Mouse (Mus musculus) C2C12 (cell line): Measurements from ENCODE around the gene Klk10.

Experiments used
- CEBPB ChIP-seq: IDR thresholded peaks from one replicate; pipeline ENCODE4 v1.6.1; 2011; ENCODE audit warnings: low read depth, mild to moderate bottlenecking, control low read depth, moderate library complexity
- CTCF ChIP-seq: IDR thresholded peaks from one replicate; pipeline ENCODE4 v1.5.1; 2011; ENCODE audit not compliant: control insufficient read depth, insufficient read depth, insufficient read length
- MAX ChIP-seq: IDR thresholded peaks from one replicate; pipeline ENCODE4 v1.6.1; 2011; ENCODE audit warnings: mild to moderate bottlenecking, control low read depth
- MYOD1 ChIP-seq: IDR thresholded peaks from one replicate; pipeline ENCODE4 v1.6.1; 2011; ENCODE audit warnings: low read depth; ENCODE audit not compliant: control insufficient read depth, insufficient read length
- MYOG ChIP-seq: IDR thresholded peaks from one replicate; pipeline ENCODE4 v1.6.1; 2011; ENCODE audit not compliant: control insufficient read depth, insufficient read length; ENCODE audit errors: extremely low read depth
- USF1 ChIP-seq: IDR thresholded peaks from one replicate; pipeline ENCODE4 v1.6.1; 2011; ENCODE audit warnings: low read depth, mild to moderate bottlenecking, control low read depth, moderate library complexity

DNA sequence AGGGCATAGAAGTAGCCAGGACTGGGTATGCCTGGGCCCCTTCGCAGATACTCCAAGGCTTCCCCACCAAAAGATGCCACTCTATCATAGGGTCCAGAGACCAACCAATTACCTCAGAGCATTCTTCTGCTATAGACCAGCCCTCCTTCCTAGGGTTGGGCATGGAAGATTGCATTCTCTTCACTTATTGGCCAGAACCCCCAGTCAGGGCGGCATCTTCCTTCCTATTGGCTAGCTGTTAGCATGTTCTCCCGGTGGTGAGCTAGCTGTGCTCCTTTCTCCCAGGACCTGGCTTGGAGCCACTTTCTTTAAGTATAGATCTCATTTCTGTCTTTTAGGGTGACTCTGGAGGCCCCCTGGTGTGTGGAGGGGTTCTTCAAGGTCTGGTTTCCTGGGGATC lies 7.9 kb upstream of the Klk10 start:
- no peak for TF ChIP-seq MAX
- no peak for TF ChIP-seq CEBPB
- no peak for TF ChIP-seq CTCF
- no peak for TF ChIP-seq USF1
- no peak for TF ChIP-seq MYOD1
- no peak for TF ChIP-seq MYOG
